Mouse (Mus musculus): ENCODE results near the gene Pla2g4a. TPM values are rescaled to one million over a fixed set of nuclear protein-coding genes. Genes with fewer than 3 reads are reported as not detected.
A peak's percentile ranks its signal among the peaks of the same experiment; 100 is the strongest.

Pla2g4a gene
- total RNA-seq (2014; rRNA removed), result 0.66 and 0.93 TPM in 2 replicates
- 0.81 and 1.3 TPM in 2 replicates for polyA plus RNA-seq (2015; fragmentation: Nextera tagmentation; extraction: Ambion mirVana)

DNA sequence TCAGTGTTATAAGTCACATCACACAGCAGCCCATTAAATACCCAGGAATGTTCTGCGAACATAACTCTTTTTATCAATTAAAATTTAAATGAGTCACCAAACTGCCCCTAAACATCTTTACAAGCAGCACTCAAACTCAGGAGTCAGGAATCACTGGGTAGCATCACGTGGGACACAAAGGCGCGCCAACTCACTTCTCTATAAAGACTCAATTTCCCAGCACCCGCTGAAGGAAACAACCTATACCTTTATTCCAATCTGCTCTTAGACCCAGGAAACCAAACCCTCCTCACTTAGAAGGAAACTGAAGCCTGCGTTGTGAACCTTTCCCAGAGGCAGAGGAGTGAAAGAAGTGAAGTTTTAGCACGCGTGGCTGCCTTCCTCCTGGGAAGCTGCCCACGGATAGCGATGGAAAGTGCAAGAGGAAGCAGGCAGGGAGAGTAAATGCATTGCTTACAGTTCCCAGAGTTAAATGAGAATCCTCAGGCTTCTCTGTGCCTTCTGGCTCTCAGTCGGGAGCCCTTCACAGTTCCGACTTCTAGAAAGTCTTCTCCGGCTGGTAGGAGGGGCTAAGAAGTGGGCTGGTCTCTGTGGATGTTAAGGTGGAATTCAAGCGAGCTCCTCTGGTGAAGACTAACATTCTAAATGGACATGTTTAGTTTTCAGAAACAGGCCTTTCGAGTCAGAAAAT is at the start of gene Pla2g4a:
Pla2g4a (minus strand) TSS at position 557 of the 691 bp plus-strand sequence.
- Histone ChIP-seq H3K9ac (replicated peaks; ENCODE audit: low read length, poor library complexity, severe bottlenecking) (no peak within 1 kb of the TSS), H3K4me1 (ENCODE audit: insufficient read depth, low read length) (no peaks in the 10 kb centered on the region), H3K36me3 (ENCODE audit: insufficient read depth, low read length) (no peaks in the 10 kb centered on the region), H3K27me3 (ENCODE audit: insufficient read depth, low read length) (no peaks in the 10 kb centered on the region), H3K27ac (ENCODE audit: low read depth, low read length) (no peak within 1 kb of the TSS), H3K4me2 (ENCODE audit: low read depth, low read length, poor library complexity, severe bottlenecking) (peak within 1 kb of the TSS; percentile 55), H3K4me3 (ENCODE audit: low read depth, low read length) (peak within 1 kb of the TSS; percentile 31), H3K9me3 (ENCODE audit: low read length) (no peaks in the 10 kb centered on the region)
- peak; percentile 31 for DNase-seq (ENCODE audit: low spot score)
- ATAC-seq (ENCODE audit: low FRiP score), result no peak
- 24% methylated on average over 15 of the region's 15 CpGs for WGBS
- no peak for TF ChIP-seq CTCF (IDR thresholded peaks at IDR 0.05)

DNA sequence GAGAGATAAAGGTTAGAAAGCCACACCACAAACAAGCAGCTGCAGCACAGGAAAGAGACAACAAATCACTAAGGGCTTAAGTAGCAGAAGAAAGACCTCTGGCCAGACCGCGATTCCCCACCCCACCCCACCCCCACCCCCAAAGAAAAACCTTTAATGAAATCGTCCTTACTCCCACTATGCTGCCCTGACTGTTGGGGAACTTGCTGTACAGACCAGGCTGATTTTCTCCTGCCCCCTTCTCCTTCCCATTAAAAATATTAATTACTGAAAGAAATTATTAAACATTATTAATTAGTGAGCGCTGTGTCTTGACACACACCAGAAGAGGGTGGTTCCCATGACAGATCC is 49.5 kb upstream of the Pla2g4a start:
- no peak for DNase-seq (ENCODE audit: low spot score)
- Histone ChIP-seq H3K4me2 (ENCODE audit: low read depth, low read length, poor library complexity, severe bottlenecking) (0 out of 2 replicates have a peak overlapping the region, but pooled peaks have one; percentile 6), H3K27ac (ENCODE audit: low read depth, low read length) (no peak overlapping the region), H3K36me3 (ENCODE audit: insufficient read depth, low read length) (no peaks in the 10 kb centered on the region), H3K4me3 (ENCODE audit: low read depth, low read length) (no peak overlapping the region), H3K9ac (replicated peaks; ENCODE audit: low read length, poor library complexity, severe bottlenecking) (0 out of 2 replicates have a peak overlapping the region, but pooled peaks have one; percentile 13), H3K27me3 (ENCODE audit: insufficient read depth, low read length) (no peaks in the 10 kb centered on the region), H3K9me3 (ENCODE audit: low read length) (no peaks in the 10 kb centered on the region), H3K4me1 (ENCODE audit: insufficient read depth, low read length) (no peaks in the 10 kb centered on the region)
- no peak for TF ChIP-seq CTCF (IDR thresholded peaks at IDR 0.05)
- 43% methylated on average over 4 of the region's 4 CpGs for WGBS
- no peak for ATAC-seq (ENCODE audit: low FRiP score)

DNA sequence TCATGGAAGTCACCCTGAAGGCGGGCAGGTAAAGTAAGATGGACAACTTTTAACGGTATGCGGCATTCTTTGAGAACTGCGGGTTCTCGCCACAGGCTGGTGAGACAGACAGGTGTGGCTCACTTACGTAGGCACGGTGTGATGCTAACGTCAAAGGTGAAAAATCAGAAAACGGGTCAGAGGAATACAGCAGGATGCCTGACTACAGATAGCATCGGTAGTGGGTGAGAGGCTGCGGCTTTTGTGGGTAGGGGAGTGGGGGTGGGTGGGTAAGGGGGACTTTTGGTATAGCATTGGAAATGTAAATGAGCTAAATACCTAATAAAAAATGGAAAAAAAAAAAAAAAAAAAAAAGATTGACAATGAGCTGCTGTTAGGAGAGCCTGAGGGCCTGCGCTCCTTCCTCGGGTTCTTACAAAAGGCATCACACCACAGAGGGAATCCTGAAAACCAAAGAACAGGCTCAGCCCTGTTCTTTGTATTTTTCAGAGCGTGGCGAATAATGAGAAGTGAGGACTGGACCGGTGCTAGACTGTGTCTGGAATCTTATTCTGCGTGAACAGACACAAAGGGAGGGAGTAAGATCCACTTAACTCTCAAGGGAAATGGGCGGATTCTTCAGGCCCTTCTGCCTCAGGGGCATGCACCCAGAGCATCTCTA is 49.0 kb upstream of the Pla2g4a start:
- Histone ChIP-seq H3K9ac (replicated peaks; ENCODE audit: low read length, poor library complexity, severe bottlenecking) (0 out of 2 replicates have a peak overlapping the region, but pooled peaks have one; percentile 13), H3K4me1 (ENCODE audit: insufficient read depth, low read length) (no peaks in the 10 kb centered on the region), H3K4me2 (ENCODE audit: low read depth, low read length, poor library complexity, severe bottlenecking) (0 out of 2 replicates have a peak overlapping the region, but pooled peaks have one; percentile 6), H3K27ac (ENCODE audit: low read depth, low read length) (no peak overlapping the region), H3K9me3 (ENCODE audit: low read length) (no peaks in the 10 kb centered on the region), H3K4me3 (ENCODE audit: low read depth, low read length) (no peak overlapping the region), H3K27me3 (ENCODE audit: insufficient read depth, low read length) (no peaks in the 10 kb centered on the region), H3K36me3 (ENCODE audit: insufficient read depth, low read length) (no peaks in the 10 kb centered on the region)
- DNase-seq (ENCODE audit: low spot score), result no peak
- no peak for TF ChIP-seq CTCF (IDR thresholded peaks at IDR 0.05)
- no peak for ATAC-seq (ENCODE audit: low FRiP score)
- 64% methylated on average over 18 of the region's 18 CpGs for WGBS

GRCm38 (mm10) chr1:150009134-150009533 is 48.0 kb upstream of the Pla2g4a start:
- Histone ChIP-seq H3K27ac (ENCODE audit: low read depth, low read length) (no peak overlapping the region), H3K36me3 (ENCODE audit: insufficient read depth, low read length) (no peaks in the 10 kb centered on the region), H3K9ac (replicated peaks; ENCODE audit: low read length, poor library complexity, severe bottlenecking) (no peak overlapping the region), H3K4me2 (ENCODE audit: low read depth, low read length, poor library complexity, severe bottlenecking) (no peak overlapping the region), H3K9me3 (ENCODE audit: low read length) (no peaks in the 10 kb centered on the region), H3K27me3 (ENCODE audit: insufficient read depth, low read length) (no peaks in the 10 kb centered on the region), H3K4me1 (ENCODE audit: insufficient read depth, low read length) (no peaks in the 10 kb centered on the region), H3K4me3 (ENCODE audit: low read depth, low read length) (no peak overlapping the region)
- ATAC-seq (ENCODE audit: low FRiP score) (0 out of 2 replicates have a peak, but pooled peaks have one; percentile 44), DNase-seq (ENCODE audit: low spot score) (no peak)
- WGBS, result 88% methylated on average over 9 of the region's 9 CpGs
- TF ChIP-seq CTCF (IDR thresholded peaks at IDR 0.05), result no peak

GRCm38 (mm10) chr1:149975626-149976025 is 14.5 kb upstream of the Pla2g4a start:
- DNase-seq (ENCODE audit: low spot score) (no peak), ATAC-seq (ENCODE audit: low FRiP score) (no peak)
- TF ChIP-seq CTCF (IDR thresholded peaks at IDR 0.05), result no peak
- no peaks in the 10 kb centered on the region for H3K4me1 ChIP-seq (ENCODE audit: insufficient read depth, low read length)
- no peaks in the 10 kb centered on the region for H3K36me3 ChIP-seq (ENCODE audit: insufficient read depth, low read length)
- H3K27ac ChIP-seq (ENCODE audit: low read depth, low read length), result no peak overlapping the region
- no peak overlapping the region for H3K9ac ChIP-seq (replicated peaks; ENCODE audit: low read length, poor library complexity, severe bottlenecking)
- H3K27me3 ChIP-seq (ENCODE audit: insufficient read depth, low read length), result no peaks in the 10 kb centered on the region
- 80% methylated on average over 1 of the region's 1 CpGs for WGBS
- no peak overlapping the region for H3K4me3 ChIP-seq (ENCODE audit: low read depth, low read length)
- H3K4me2 ChIP-seq (ENCODE audit: low read depth, low read length, poor library complexity, severe bottlenecking), result no peak overlapping the region
- H3K9me3 ChIP-seq (ENCODE audit: low read length), result no peaks in the 10 kb centered on the region

- H3K9ac ChIP-seq (replicated peaks; ENCODE audit: low read length, poor library complexity, severe bottlenecking), result no peak overlapping the region
- no peaks in the 10 kb centered on the region for H3K9me3 ChIP-seq (ENCODE audit: low read length)
- H3K36me3 ChIP-seq (ENCODE audit: insufficient read depth, low read length), result no peaks in the 10 kb centered on the region
- no peaks in the 10 kb centered on the region for H3K27me3 ChIP-seq (ENCODE audit: insufficient read depth, low read length)
- 92% methylated on average over 1 of the region's 1 CpGs for WGBS
- no peak for DNase-seq (ENCODE audit: low spot score)
- TF ChIP-seq CTCF (IDR thresholded peaks at IDR 0.05), result no peak
- no peak overlapping the region for H3K4me2 ChIP-seq (ENCODE audit: low read depth, low read length, poor library complexity, severe bottlenecking)
- H3K27ac ChIP-seq (ENCODE audit: low read depth, low read length), result no peak overlapping the region
- ATAC-seq (ENCODE audit: low FRiP score), result no peak
- no peak overlapping the region for H3K4me3 ChIP-seq (ENCODE audit: low read depth, low read length)
- H3K4me1 ChIP-seq (ENCODE audit: insufficient read depth, low read length), result no peaks in the 10 kb centered on the region
These were observed 4.7 kb upstream of the Pla2g4a start for GRCm38 (mm10) chr1:149965826-149966225.

Data from midbrain, postnatal 0 days (tissue).